Mouse (Mus musculus) cerebellum, adult 2 months (tissue): Measurements from ENCODE around the gene Fstl4.

Experiments
- CTCF ChIP-seq: fragments of 200-500 bp; IDR thresholded peaks from 2 replicates; pipeline ENCODE4 v1.5.1; 2011; ENCODE audit warnings: low read depth, mild to moderate bottlenecking, control low read depth, low read length, moderate library complexity, borderline replicate concordance; ENCODE audit not compliant: insufficient read depth
- POLR2A ChIP-seq: fragments of 200-500 bp; IDR thresholded peaks from 2 replicates; pipeline ENCODE4 v1.6.1; 2011; ENCODE audit warnings: low read length, control low read depth, borderline replicate concordance; ENCODE audit not compliant: insufficient read depth

- TF ChIP-seq POLR2A: no peak
- no peak for TF ChIP-seq CTCF
These were observed 438.2 kb downstream of the Fstl4 start for GRCm38 (mm10) chr11:53202459-53203250.
